Mouse (Mus musculus) lung, adult 2 months (tissue): ENCODE results near the gene Synrg. TPM values are rescaled to one million over a fixed set of nuclear protein-coding genes. Genes with fewer than 3 reads are reported as not detected.

Experiments used
- DNase-seq: peaks from one replicate; pipeline ENCODE4 v3.0.0; 2022
- H3K4me1 ChIP-seq: fragments of 200-500 bp; 2 replicates; pipeline ENCODE4 v1.6.1; 2011; ENCODE audit warnings: low read length; ENCODE audit not compliant: control insufficient read depth, insufficient read depth
- H3K4me3 ChIP-seq: fragments of 200-500 bp; replicated peaks from 2 replicates; pipeline ENCODE3; 2011; ENCODE audit warnings: low read depth, mild to moderate bottlenecking, control low read depth, low read length; ENCODE audit errors: extremely low read depth
- CTCF ChIP-seq: fragments of 200-500 bp; IDR thresholded peaks from 2 replicates; pipeline ENCODE4 v1.5.1; 2011; ENCODE audit warnings: mild to moderate bottlenecking, low read length, control low read depth; ENCODE audit not compliant: insufficient read depth
- POLR2A ChIP-seq: fragments of 200-500 bp; IDR thresholded peaks from 2 replicates; pipeline ENCODE4 v1.6.1; 2011; ENCODE audit warnings: low read depth, mild to moderate bottlenecking, control low read depth, low read length, borderline replicate concordance; ENCODE audit errors: extremely low read depth
- WGBS: fragments of 180-500 bp; shearing (Covaris S2); methylation state at CpG from one replicate; pipeline ENCODE4 v1.1.7; 2018; 5-methylcytosine and 5-hydroxymethylcytosine counted together
- polyA plus RNA-seq: library from polyadenylated mRNA; depleted of rRNA; stranded (reverse); fragments of >200 nt; gene quantifications from 2 replicates; pipeline ENCODE4 v1.2.3, GENCODE M21; 2012

The Synrg gene
- polyA plus RNA-seq, 1 experiment, result 30.5 TPM

DNA sequence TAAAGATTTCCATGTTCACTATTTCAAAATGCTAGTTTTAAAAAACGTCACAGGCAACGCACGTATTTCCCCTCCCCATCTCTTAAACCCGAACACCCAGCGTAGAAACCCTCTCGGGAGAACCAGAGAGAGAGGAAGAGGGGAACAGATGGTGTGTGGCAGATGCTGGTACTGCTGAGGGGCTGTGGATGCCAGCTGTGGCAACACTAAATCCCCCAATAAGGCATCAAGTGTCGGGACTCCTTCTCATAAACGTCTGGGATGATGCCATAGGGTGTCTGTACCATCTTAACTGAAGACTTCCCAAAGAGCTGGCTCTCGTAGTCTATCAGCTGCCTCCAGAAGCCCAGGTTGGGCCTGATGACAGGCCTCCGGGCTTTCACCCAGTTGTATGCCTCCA lies 84.2 kb downstream of the Synrg start:
- TF ChIP-seq CTCF (no peak), POLR2A (no peak)
- DNase-seq, result no peak

DNA sequence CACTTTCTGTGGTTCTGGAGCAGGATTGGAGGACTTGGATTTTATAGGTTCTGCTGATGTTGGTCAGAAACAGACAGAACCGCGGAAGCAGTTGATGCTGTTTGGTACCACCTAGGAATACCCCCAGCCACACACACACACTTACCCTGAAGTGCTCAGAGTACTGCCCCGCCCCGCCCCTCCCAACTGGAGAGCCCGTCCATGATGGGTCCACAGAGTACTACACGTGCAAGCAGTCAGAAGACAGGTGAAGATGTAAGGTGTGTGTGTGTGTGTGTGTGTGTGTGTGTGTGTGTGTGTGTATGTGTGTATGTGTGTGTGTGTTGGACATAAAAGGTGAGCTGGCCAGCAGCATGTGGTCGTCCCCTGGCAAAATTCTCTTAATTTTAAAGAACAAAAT lies 88.8 kb downstream of the Synrg start:
- 83% methylated on average over 7 of the region's 7 CpGs for whole genome bisulfite sequencing
- no peaks in the 10 kb centered on the region for H3K4me1 ChIP-seq
- H3K4me3 ChIP-seq, result no peak overlapping the region
- no peak for DNase-seq
- no peak for TF ChIP-seq POLR2A
- TF ChIP-seq CTCF, result no peak

More for the DNA sequence above, 84.2 kb downstream of the Synrg start:
- Histone ChIP-seq H3K4me3 (no peak overlapping the region), H3K4me1 (no peaks in the 10 kb centered on the region)
- WGBS, result 69% methylated on average over 10 of the region's 10 CpGs

DNA sequence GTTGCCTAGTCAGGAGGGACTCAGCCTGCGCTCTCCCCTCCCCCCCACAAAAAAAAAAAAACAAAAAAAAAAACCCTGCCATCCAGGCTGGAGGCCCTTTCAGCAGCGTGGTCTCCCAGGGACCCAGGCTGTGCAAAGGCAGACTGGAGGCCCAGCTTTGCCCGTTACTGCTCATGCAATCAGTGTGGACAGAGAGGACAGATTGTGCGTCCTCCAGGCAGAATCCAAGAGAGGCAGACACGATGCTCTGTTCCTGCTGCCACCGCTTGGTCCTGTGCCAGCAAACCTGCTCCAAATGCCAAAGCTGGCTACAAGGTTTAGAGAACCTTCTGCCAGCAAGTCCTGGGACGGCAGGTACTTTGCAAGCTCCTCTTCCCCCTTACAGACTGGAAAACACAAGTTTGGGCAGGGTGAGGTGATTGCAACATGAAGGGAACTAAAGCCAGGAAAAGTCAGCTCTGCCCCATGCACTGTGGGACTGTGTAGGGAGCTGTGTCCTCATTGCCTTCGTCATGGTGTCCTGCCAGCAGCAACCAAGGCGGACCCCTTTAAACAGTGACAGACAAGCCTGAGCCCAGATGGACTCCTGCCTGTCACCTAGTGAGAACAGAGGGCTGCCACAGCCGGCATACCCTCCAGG lies 89.4 kb downstream of the Synrg start:
- WGBS, result 53% methylated on average over 10 of the region's 10 CpGs
- TF ChIP-seq CTCF (no peak), POLR2A (no peak)
- no peak overlapping the region for H3K4me3 ChIP-seq
- H3K4me1 ChIP-seq, result no peaks in the 10 kb centered on the region
- DNase-seq, result peak; percentile 28

DNA sequence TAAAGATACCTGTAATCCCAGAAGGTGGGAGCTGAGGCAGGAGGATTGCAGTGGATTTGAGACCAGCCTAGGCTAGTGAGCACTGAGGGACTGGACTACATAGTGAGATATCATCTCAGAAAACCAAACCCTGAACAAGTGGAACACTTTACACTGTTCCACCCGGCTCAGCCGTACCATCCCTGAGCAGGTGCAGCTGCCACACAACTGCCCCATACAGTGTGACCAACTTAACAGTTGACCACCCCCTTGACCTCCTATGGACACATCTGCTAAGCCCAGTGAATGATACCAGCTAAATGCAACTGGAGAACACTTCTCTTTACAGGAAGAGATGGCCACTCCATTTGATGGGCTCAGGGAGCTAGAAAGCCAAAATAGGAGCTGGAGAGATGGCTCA lies 93.2 kb downstream of the Synrg start:
- no peak for TF ChIP-seq POLR2A
- no peak for TF ChIP-seq CTCF
- Histone ChIP-seq H3K4me3 (no peak overlapping the region), H3K4me1 (no peaks in the 10 kb centered on the region)
- WGBS, result 90% methylated on average over 2 of the region's 2 CpGs
- DNase-seq, result no peak

DNA sequence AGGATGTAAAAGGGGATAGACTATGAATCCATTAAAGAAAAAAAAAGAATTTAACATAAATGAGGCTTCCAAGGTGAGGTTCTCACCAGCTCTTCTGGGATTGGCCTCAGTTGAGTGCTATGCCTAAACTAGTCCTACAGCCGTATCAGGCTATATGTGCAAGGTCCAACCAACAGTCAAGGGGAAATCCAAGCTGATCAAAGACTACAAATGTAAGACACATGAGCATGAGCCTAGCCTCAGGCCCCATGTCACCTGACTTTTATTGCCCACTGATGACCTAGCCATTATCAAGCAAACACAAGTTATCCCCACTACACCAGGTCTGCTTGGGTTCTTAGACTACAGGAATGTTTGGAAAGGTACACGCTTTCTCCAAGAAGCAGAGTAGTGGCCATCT lies 95.6 kb downstream of the Synrg start:
- DNase-seq, result no peak
- Histone ChIP-seq H3K4me1 (no peaks in the 10 kb centered on the region), H3K4me3 (no peak overlapping the region)
- no peak for TF ChIP-seq CTCF
- no peak for TF ChIP-seq POLR2A
- WGBS, result 89% methylated on average over 2 of the region's 2 CpGs

DNA sequence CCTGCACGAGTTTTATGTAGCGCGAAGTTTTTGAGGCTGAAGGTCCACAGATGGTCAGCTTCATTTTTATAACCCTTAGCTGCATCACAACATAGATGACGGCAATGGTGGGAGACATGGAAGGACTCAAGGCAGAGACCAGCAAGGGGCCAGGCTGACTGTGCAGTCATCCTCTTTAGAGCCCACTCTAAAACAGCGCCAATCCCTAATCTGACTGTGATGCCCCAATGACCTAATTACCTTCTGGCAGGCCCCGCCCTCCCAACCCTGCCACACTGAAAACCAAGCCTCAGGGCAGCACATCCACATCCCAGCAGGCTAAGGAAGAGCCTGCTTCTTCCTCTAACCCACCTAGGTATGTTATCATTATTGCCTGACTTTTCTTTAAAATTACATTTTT lies 96.4 kb downstream of the Synrg start:
- no peak for TF ChIP-seq CTCF
- TF ChIP-seq POLR2A, result no peak
- no peak for DNase-seq
- no peaks in the 10 kb centered on the region for H3K4me1 ChIP-seq
- H3K4me3 ChIP-seq, result no peak overlapping the region
- WGBS, result 87% methylated on average over 6 of the region's 6 CpGs

DNA sequence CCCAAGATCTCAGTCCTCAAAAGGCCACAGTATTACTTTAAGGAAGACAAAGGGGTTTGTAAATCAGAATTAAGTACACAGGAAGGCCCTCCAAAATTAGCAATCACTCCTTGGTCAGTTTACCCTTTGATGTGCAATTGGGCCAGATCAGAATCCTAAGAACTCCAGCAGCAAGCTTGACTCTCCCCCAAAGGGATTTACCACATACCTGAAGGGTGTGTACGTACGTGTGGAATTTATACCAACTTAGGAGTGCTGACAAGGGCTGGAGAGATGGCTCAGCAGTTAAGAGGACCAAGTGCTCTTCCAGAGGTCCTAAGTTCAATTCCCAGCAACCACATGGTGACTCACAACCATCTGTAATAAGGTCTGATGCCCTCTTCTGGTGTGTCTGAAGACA lies 97.7 kb downstream of the Synrg start:
- no peak for DNase-seq
- Histone ChIP-seq H3K4me1 (no peaks in the 10 kb centered on the region), H3K4me3 (no peak overlapping the region)
- no peak for TF ChIP-seq CTCF
- TF ChIP-seq POLR2A, result no peak
- WGBS, result 80% methylated on average over 2 of the region's 2 CpGs

DNA sequence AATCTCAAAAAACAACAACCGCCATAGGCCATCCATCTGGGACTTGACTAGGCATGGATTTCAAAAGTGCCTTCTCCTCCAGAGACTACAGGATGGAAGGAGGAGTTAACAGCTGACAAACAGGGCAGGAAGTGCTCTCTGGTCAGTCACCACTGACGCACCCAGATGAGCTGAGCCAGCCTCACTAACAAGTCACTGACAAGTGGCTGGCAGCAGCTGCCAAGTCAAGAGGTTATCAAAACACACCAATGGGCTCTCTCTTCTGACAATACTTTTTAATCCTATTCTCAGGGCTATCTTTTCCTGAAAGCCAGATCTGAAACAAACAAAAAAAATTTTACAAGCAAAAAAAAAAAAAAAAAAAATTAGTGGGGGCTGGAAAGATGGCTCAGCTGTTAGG lies 98.6 kb downstream of the Synrg start:
- WGBS, result 14% methylated on average over 2 of the region's 2 CpGs
- 0 out of 2 replicates have a peak, but pooled peaks cover 2% of the 10 kb centered on the region for H3K4me1 ChIP-seq
- no peak for DNase-seq
- no peak for TF ChIP-seq CTCF
- TF ChIP-seq POLR2A, result no peak
- no peak overlapping the region for H3K4me3 ChIP-seq

DNA sequence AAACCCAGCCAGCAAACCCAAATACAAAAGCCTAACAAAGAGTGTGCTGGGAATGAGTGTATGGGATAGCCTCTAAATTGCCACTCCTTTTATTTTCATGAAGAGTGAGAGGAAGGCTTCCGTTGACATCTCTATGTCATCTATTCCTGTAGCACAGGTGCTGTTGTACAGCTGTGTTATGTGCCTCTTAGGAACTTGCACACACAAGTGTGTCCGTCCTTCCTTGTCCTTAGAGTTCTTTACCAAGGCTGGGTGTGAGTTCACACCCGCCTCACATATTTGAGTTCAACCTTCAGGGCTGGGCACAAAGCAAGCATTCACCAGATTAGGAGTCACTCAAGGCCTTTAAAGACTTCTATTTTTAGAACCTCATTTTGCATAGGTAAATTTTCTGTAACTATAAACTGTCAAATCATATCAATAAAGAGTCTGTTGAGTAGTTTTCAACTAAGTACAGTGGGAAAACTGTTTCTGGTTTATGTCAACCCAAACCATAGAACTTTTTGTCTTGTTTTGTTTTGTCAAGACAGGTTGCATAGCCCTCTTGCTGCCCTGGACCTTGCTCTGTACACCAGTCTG lies 99.5 kb downstream of the Synrg start:
- WGBS, result 78% methylated on average over 3 of the region's 3 CpGs

DNA sequence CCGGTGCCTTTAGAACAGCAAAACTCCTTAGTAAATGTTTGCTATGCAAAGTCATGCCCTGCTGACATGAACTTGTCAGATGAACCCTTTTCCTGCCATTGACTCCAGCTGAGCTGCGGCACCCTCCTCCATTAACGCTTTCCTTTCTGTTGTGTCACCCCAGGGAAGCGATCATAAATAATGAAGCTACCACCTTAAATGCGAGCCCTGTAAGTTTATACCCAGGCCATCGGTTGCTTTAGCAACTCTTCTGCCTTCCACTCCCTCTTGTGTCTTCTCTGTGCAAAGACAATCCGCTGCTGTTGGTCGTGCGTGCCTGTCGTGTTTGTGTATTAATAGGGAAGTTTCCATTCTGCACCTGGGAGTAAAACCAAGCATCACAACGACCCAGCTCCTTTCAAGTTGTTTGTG lies 101.8 kb downstream of the Synrg start:
- Histone ChIP-seq H3K4me1 (0 out of 2 replicates have a peak, but pooled peaks cover 2% of the 10 kb centered on the region), H3K4me3 (no peak overlapping the region)
- WGBS, result 8% methylated on average over 11 of the region's 11 CpGs
- TF ChIP-seq CTCF (no peak), POLR2A (no peak)
- no peak for DNase-seq

More for the DNA sequence above, 99.5 kb downstream of the Synrg start:
- DNase-seq, result no peak
- TF ChIP-seq CTCF, result no peak
- no peak for TF ChIP-seq POLR2A
- Histone ChIP-seq H3K4me3 (no peak overlapping the region), H3K4me1 (0 out of 2 replicates have a peak, but pooled peaks cover 2% of the 10 kb centered on the region)
